Mouse (Mus musculus) heart, adult 9 months (tissue): ENCODE measurements around the gene Taok1.
"Not testable (repeated sequence)": the region's sequence is repeated elsewhere in the genome, so short reads cannot be mapped to it uniquely, and the experiment has no call there.

Source experiments
- DNase-seq, 2 experiments: peaks; one replicate each; pipeline ENCODE4 v3.0.0; 2022; ENCODE audit warnings: low spot score in 2 of 2

The Taok1 gene

GRCm38 (mm10) chr11:77607538-77608455 lies at the start of gene Taok1:
TSS of gene Taok1 (minus strand) at chr11:77607815.
- DNase-seq = peak; percentile 96

DNA sequence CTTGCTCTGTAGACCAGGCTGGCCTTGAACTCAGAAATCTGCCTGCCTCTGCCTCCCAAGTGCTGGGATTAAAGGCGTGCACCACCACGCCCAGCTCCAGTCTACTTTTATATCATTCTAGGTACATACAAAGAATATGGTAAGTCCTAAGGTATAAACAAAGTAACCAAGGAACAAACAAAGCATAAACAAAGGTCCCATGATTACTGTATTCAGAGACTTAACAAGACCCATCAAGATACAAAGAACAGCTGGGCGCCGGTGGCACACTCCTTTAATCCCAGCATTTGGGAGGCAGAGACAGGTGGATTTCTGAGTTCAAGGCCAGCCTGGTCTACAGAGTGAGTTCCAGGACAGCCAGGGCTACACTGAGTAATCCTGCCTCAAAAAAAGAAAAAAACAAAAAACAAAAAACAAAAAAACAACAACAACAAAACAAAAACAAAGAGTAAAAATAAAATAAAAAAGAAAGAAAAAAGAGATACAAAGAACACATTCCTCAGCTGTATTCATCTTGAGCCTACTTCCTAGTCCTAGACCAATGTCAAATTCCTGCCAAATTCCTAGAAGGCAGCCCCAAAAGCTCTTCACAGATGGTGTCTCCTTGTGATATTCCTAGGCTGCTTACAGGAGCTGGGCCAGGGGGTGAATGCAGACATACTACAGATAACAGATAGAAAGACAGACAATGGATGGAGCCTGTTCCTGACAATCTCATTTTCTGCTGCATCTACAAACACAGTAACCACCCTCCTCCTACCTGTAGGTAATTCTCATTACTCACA lies 46.0 kb upstream of the Taok1 start:
- not testable (repeated sequence) for DNase-seq

GRCm38 (mm10) chr11:77652484-77652883 lies 44.9 kb upstream of the Taok1 start:
- DNase-seq = no peak

GRCm38 (mm10) chr11:77648878-77649277 lies 41.3 kb upstream of the Taok1 start:
- no peak for DNase-seq

- DNase-seq = no peak
Observed at GRCm38 (mm10) chr11:77645481-77645880, 37.9 kb upstream of the Taok1 start.

DNA sequence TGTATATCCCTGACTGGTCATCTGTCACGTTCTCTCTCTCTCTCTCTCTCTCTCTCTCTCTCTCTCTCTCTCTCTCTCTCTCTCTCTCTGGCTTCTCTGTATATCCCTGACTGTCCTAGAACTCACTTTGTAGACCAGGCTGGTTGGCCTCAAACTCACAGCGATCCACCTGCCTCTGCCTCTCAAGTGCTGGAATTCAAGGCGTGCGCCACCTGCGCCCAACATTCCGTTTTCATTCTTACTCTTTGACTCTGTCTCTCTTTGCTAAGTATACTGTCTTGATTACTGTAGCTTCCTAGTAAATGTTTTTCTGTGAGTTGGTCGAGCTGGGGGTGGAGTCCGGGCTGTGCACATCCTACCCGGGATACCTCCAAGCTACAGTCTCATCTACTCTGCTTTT lies 33.8 kb upstream of the Taok1 start:
- no peak for DNase-seq

DNA sequence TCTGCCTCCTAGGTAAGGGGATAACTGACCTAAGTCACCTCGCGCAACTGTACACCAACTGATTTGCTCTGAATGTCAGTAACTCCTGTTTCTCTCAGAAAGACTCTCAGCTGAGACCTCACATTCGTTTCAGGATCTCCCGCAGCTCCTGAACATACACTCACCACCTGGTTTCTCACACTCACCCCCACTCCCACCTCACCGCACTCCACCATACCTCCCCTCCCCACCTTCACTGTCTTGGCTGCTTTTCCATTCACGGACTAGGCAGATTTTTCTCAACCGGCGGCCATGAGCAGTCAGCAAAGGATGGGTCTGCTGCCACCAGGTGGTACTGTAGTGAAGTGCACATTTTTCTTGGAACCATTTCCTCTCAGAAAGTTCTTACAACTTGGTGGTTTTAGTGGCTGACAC lies 22.6 kb upstream of the Taok1 start:
- peak; percentile 45 to 79 for DNase-seq

- peak in 1 of 2 experiments; percentile 15 for DNase-seq
Observed at GRCm38 (mm10) chr11:77629476-77629875, 21.9 kb upstream of the Taok1 start.

GRCm38 (mm10) chr11:77626596-77627535 lies 19.3 kb upstream of the Taok1 start:
- no peak for DNase-seq

DNA sequence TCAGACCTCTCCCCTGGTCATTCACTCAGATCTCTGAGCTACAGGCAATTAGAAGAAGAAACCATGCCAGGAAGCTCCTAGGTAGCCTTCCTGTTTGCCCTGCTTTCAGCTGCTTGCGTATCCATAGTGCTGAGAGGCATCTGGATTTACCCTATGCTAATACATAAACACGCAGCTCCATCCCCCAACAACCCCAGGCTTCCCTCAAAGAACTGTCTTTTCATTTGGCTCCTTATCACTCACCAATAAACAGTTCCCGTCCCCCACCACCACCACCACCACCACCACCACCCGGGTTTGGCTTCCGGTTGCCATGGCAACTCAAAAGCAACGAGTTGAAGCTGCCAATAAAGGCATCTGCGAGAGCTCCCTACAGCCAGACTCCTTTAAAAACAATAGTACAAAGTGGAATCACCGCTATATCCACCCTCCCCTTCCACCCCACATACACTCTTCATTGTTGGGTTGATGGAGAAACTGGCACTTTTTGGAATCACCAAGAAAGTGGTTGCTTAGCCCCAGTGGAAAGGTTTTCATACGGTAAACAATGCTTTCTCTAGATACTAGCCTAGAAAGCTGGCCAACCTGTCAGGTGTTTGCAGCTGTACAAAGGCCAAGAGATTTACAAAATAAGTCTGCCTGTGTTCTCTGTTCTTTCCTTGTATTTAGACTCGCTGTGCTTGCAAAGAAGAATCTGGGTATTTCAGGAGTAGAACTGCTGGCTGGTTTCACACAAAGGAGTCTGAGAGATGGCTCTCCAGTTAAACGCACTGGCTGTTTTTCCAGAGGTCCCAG lies 17.6 kb upstream of the Taok1 start:
- no peak for DNase-seq

GRCm38 (mm10) chr11:77624441-77625060 lies 16.9 kb upstream of the Taok1 start:
- DNase-seq = peak; percentile 47 to 54

- no peak for DNase-seq
Observed at GRCm38 (mm10) chr11:77624002-77624401, 16.4 kb upstream of the Taok1 start.

GRCm38 (mm10) chr11:77621902-77622535 lies 14.4 kb upstream of the Taok1 start:
- DNase-seq = no peak

DNA sequence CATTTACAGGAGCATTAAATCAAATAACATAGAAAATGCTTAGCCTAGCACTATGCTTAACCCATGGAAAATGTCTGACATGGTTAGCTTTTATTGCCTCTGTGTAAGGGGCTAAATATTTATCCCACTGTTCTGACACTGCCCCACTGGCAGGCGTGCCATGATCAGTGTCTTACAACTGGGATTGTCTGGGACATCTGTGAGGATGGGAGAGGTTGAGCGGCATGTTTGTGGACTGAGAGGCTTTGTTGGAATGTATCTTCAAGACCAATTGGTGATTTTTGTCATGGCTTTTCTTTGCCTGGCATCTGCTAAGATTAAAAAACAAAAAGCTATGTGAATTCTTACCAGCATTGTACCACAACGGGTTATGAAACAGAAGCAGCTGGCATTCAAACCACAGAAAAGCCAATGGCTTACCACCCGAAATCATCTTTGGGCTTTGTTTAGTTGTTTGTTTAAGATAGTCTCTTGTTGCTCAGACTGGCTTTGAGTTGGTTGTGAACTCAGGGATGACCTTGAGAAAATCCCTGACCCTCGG lies 7.5 kb upstream of the Taok1 start:
- DNase-seq = no peak

DNA sequence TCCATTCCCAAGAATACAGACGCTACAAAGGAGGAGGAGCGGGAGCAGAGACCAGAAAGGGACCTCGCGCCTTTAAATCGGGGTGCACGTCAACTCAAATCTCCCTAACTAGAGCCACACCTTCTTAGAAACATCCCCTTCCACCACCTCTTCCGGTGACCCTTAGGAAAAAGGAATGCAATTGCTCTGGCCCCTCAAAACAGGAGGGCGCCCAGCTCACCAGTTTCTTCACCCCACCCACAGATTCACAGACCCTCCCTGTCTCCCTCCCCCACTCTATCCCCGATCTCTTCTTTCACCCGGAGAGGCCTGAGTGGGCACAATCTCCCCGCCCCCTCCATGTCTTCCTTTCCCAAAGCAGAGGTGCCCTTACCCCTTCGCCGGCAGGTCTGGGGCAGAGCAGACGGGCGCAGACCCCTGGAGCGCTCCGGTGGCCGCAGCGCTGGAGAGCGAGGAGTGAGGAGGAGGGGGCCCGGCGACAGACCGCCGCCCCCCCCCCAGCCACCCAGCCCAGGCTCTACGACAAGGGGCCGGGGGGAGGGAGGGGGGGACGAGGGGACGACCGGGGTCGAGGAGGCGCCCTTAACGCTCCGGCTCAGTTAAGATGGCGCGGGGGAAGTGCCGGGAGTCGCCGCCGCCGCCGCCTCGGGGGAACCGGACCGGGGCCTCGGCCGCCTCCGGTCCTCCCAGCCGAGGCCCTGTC lies 629 bp downstream of the Taok1 start:
- peak; percentile 36 to 66 for DNase-seq

DNA sequence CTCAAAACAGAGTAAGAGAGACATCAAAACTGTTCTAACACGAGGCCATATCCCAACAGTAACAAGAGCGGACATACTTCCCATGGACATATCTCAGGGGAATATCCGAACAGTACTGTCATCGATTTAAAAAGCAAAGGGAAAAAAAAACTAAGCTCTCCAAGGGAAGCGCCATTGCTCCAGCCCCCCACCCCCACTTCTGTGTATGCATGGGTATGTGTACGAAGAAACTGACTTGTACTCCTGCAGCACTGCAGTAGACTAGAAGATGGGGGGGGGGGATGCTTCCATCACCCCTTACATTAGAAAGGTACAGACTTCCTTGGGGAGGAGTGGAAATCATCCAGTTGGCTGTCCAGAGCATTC lies 1.2 kb downstream of the Taok1 start:
- no peak for DNase-seq

GRCm38 (mm10) chr11:77597266-77597665 lies 10.3 kb downstream of the Taok1 start:
- DNase-seq = no peak

GRCm38 (mm10) chr11:77591388-77591787 lies 16.2 kb downstream of the Taok1 start:
- DNase-seq = no peak

DNA sequence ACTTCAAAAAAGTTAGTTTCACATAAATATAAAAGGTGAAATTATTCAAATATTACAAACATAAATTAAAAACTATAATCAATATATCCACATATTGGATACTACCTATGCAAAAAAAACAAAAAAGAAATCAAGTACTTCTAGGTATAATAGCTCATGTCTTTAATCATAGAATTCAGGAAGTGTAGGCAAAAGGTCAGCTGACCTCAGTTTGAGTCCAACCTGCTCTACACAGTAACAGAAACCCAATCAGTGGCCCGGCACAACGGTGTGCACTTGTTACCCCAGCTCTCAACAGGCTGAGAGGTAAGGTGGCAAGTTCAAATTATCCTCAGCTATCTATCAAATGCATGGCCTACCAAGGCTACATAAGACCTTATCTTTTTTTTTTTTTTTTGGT lies 16.8 kb downstream of the Taok1 start:
- DNase-seq = no peak
